In the genomic region with DNA sequence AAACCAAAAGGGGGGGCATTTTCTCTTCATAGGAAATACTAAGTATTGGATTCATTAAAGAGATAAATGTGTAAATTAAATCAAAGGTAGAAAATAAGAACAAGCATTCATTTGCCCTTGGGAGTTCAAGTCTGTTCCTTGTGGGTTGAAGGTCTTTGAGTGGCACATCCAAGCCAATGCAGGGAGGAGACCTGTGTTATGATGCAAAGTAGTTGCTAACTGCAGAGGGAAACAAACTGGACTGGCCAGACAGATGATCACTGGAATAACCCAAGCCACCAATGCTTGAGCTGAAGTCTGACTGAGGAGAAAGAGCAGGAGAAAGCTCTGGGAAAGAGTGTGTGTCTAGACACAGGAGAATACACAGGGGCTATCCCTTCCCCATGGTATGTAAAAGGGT, we compare ENCODE assay signal across 15 mouse cellular contexts.
"Had no signal": no experiment of that assay in that cellular context is flagged by ENCODE, and none has a peak within 500 bp of the region (broad histone marks: within the 10 kb centered on the region; RNA-seq: fewer than 3 reads in every experiment).

No protein-coding gene starts in this region.

- DNase-seq: cerebellum, adult 9-11 months; cerebellum, postnatal 10 days; cerebellum, postnatal 14 days; cerebellum, postnatal 25 days; cerebellum, postnatal 36 days; embryo, embryonic 11 days; forebrain, postnatal 0 days; gastrocnemius, adult 2 months; gastrocnemius, postnatal 10 days; gastrocnemius, postnatal 14 days; gastrocnemius, postnatal 25 days; gastrocnemius, postnatal 36 days; heart, adult 11 months; heart, adult 18-20 months; heart, adult 2 months had no signal
